Mouse (Mus musculus): Measurements from ENCODE around the gene Sox5. TPM values are rescaled to one million over a fixed set of nuclear protein-coding genes. Genes with fewer than 3 reads are reported as not detected.
A peak's percentile ranks its signal among the peaks of the same experiment; 100 is the strongest.

The Sox5 gene
- polyA plus RNA-seq, 1 experiment, result 2.5 TPM

- Histone ChIP-seq H3K27me3 (ENCODE audit: control insufficient read depth, insufficient read depth, low read length) (no peaks in the 10 kb centered on the region), H3K4me3 (ENCODE audit: extremely low read depth, insufficient read depth, insufficient read length) (no peak overlapping the region), H3K36me3 (ENCODE audit: control insufficient read depth, insufficient read depth, low read length) (no peaks in the 10 kb centered on the region), H3K4me1 (ENCODE audit: control insufficient read depth, insufficient read depth, insufficient read length) (no peaks in the 10 kb centered on the region), H3K27ac (ENCODE audit: insufficient read depth, low read length) (no peak overlapping the region)
- 90% methylated on average over 4 of the region's 4 CpGs for WGBS
- TF ChIP-seq POLR2A (IDR thresholded peaks at IDR 0.05; ENCODE audit: low read depth, low read length), result no peak
- TF ChIP-seq CTCF (IDR thresholded peaks at IDR 0.05; ENCODE audit: extremely low read depth, insufficient read depth, insufficient read length, insufficient replicate concordance), result no peak
- no peak for DNase-seq (ENCODE audit: low read depth in 1 of 2, low spot score in 2 of 2)
These were observed 880.9 kb downstream of the Sox5 start for GRCm38 (mm10) chr6:143900871-143901270.

GRCm38 (mm10) chr6:143895092-143895491, 886.7 kb downstream of the Sox5 start:
- Histone ChIP-seq H3K36me3 (ENCODE audit: control insufficient read depth, insufficient read depth, low read length) (no peaks in the 10 kb centered on the region), H3K27me3 (ENCODE audit: control insufficient read depth, insufficient read depth, low read length) (no peaks in the 10 kb centered on the region), H3K4me3 (ENCODE audit: extremely low read depth, insufficient read depth, insufficient read length) (no peak overlapping the region), H3K4me1 (ENCODE audit: control insufficient read depth, insufficient read depth, insufficient read length) (no peaks in the 10 kb centered on the region), H3K27ac (ENCODE audit: insufficient read depth, low read length) (no peak overlapping the region)
- 91% methylated on average over 6 of the region's 6 CpGs for WGBS
- DNase-seq (ENCODE audit: low read depth in 1 of 2, low spot score in 2 of 2), result no peak
- TF ChIP-seq POLR2A (IDR thresholded peaks at IDR 0.05; ENCODE audit: low read depth, low read length) (no peak), CTCF (IDR thresholded peaks at IDR 0.05; ENCODE audit: extremely low read depth, insufficient read depth, insufficient read length, insufficient replicate concordance) (no peak)

- TF ChIP-seq CTCF (IDR thresholded peaks at IDR 0.05; ENCODE audit: extremely low read depth, insufficient read depth, insufficient read length, insufficient replicate concordance), result no peak
- TF ChIP-seq POLR2A (IDR thresholded peaks at IDR 0.05; ENCODE audit: low read depth, low read length), result no peak
- Histone ChIP-seq H3K4me1 (ENCODE audit: control insufficient read depth, insufficient read depth, insufficient read length) (no peaks in the 10 kb centered on the region), H3K4me3 (ENCODE audit: extremely low read depth, insufficient read depth, insufficient read length) (no peak overlapping the region), H3K27me3 (ENCODE audit: control insufficient read depth, insufficient read depth, low read length) (no peaks in the 10 kb centered on the region), H3K36me3 (ENCODE audit: control insufficient read depth, insufficient read depth, low read length) (no peaks in the 10 kb centered on the region), H3K27ac (ENCODE audit: insufficient read depth, low read length) (no peak overlapping the region)
- WGBS, result 71% methylated on average over 2 of the region's 2 CpGs
- no peak for DNase-seq (ENCODE audit: low read depth in 1 of 2, low spot score in 2 of 2)
These were observed 888.9 kb downstream of the Sox5 start for GRCm38 (mm10) chr6:143892869-143893268.

- Histone ChIP-seq H3K4me3 (ENCODE audit: extremely low read depth, insufficient read depth, insufficient read length) (no peak overlapping the region), H3K27me3 (ENCODE audit: control insufficient read depth, insufficient read depth, low read length) (no peaks in the 10 kb centered on the region), H3K27ac (ENCODE audit: insufficient read depth, low read length) (no peak overlapping the region), H3K36me3 (ENCODE audit: control insufficient read depth, insufficient read depth, low read length) (no peaks in the 10 kb centered on the region), H3K4me1 (ENCODE audit: control insufficient read depth, insufficient read depth, insufficient read length) (no peaks in the 10 kb centered on the region)
- TF ChIP-seq POLR2A (IDR thresholded peaks at IDR 0.05; ENCODE audit: low read depth, low read length) (no peak), CTCF (IDR thresholded peaks at IDR 0.05; ENCODE audit: extremely low read depth, insufficient read depth, insufficient read length, insufficient replicate concordance) (no peak)
- 82% methylated on average over 7 of the region's 7 CpGs for WGBS
- no peak for DNase-seq (ENCODE audit: low read depth in 1 of 2, low spot score in 2 of 2)
These were observed 893.2 kb downstream of the Sox5 start for GRCm38 (mm10) chr6:143888556-143888955.

GRCm38 (mm10) chr6:143878525-143878924, 903.3 kb downstream of the Sox5 start:
- H3K36me3 ChIP-seq (ENCODE audit: control insufficient read depth, insufficient read depth, low read length), result no peaks in the 10 kb centered on the region

GRCm38 (mm10) chr6:143868790-143869189, 913.0 kb downstream of the Sox5 start:
- 73% methylated on average over 3 of the region's 3 CpGs for WGBS
- Histone ChIP-seq H3K36me3 (ENCODE audit: control insufficient read depth, insufficient read depth, low read length) (no peaks in the 10 kb centered on the region), H3K27me3 (ENCODE audit: control insufficient read depth, insufficient read depth, low read length) (no peaks in the 10 kb centered on the region), H3K4me1 (ENCODE audit: control insufficient read depth, insufficient read depth, insufficient read length) (no peaks in the 10 kb centered on the region; the same call in 1 of the 2 replicates), H3K4me3 (ENCODE audit: extremely low read depth, insufficient read depth, insufficient read length) (no peak overlapping the region), H3K27ac (ENCODE audit: insufficient read depth, low read length) (no peak overlapping the region)
- TF ChIP-seq CTCF (IDR thresholded peaks at IDR 0.05; ENCODE audit: extremely low read depth, insufficient read depth, insufficient read length, insufficient replicate concordance) (no peak), POLR2A (IDR thresholded peaks at IDR 0.05; ENCODE audit: low read depth, low read length) (no peak)
- no peak for DNase-seq (ENCODE audit: low read depth in 1 of 2, low spot score in 2 of 2)

More at GRCm38 (mm10) chr6:143878525-143878924, 903.3 kb downstream of the Sox5 start:
- WGBS, result 86% methylated on average over 6 of the region's 6 CpGs
- no peak for DNase-seq (ENCODE audit: low read depth in 1 of 2, low spot score in 2 of 2)
- Histone ChIP-seq H3K4me1 (ENCODE audit: control insufficient read depth, insufficient read depth, insufficient read length) (no peaks in the 10 kb centered on the region), H3K27me3 (ENCODE audit: control insufficient read depth, insufficient read depth, low read length) (no peaks in the 10 kb centered on the region), H3K4me3 (ENCODE audit: extremely low read depth, insufficient read depth, insufficient read length) (no peak overlapping the region), H3K27ac (ENCODE audit: insufficient read depth, low read length) (no peak overlapping the region)
- TF ChIP-seq POLR2A (IDR thresholded peaks at IDR 0.05; ENCODE audit: low read depth, low read length), result no peak
- no peak for TF ChIP-seq CTCF (IDR thresholded peaks at IDR 0.05; ENCODE audit: extremely low read depth, insufficient read depth, insufficient read length, insufficient replicate concordance)

- TF ChIP-seq POLR2A (IDR thresholded peaks at IDR 0.05; ENCODE audit: low read depth, low read length) (no peak), CTCF (IDR thresholded peaks at IDR 0.05; ENCODE audit: extremely low read depth, insufficient read depth, insufficient read length, insufficient replicate concordance) (no peak)
- no peaks in the 10 kb centered on the region; the same call in 1 of the 2 replicates for H3K4me1 ChIP-seq (ENCODE audit: control insufficient read depth, insufficient read depth, insufficient read length)
- DNase-seq (ENCODE audit: low read depth in 1 of 2, low spot score in 2 of 2), result peak in 1 of 2 experiments; percentile 22
- H3K27ac ChIP-seq (ENCODE audit: insufficient read depth, low read length), result peak overlapping the region; percentile 66
- no peaks in the 10 kb centered on the region for H3K36me3 ChIP-seq (ENCODE audit: control insufficient read depth, insufficient read depth, low read length)
- H3K27me3 ChIP-seq (ENCODE audit: control insufficient read depth, insufficient read depth, low read length), result no peaks in the 10 kb centered on the region
- no peak overlapping the region for H3K4me3 ChIP-seq (ENCODE audit: extremely low read depth, insufficient read depth, insufficient read length)
- WGBS, result 35% methylated on average over 3 of the region's 3 CpGs
These were observed 913.6 kb downstream of the Sox5 start for GRCm38 (mm10) chr6:143868155-143868685.

Measured in spleen, adult 2 months (tissue).